Mouse (Mus musculus): Measurements from ENCODE around the gene Ttc22.

The Ttc22 gene

GRCm38 (mm10) chr4:106617056-106617455 is 5.2 kb upstream of the Ttc22 start, which contains the start of gene Lexm:
Gene Lexm, minus strand, starts transcription at chr4:106617241.
- peak in 1 of 2 experiments; percentile 28 for DNase-seq

GRCm38 (mm10) chr4:106618898-106619297 is 3.3 kb upstream of the Ttc22 start:
- DNase-seq, result no peak

GRCm38 (mm10) chr4:106621428-106621827 is 804 bp upstream of the Ttc22 start:
- no peak for DNase-seq

- no peak for DNase-seq
Observed at GRCm38 (mm10) chr4:106622712-106623111, 480 bp downstream of the Ttc22 start.

GRCm38 (mm10) chr4:106624271-106624670 is 2.0 kb downstream of the Ttc22 start:
- DNase-seq, result peak; percentile 28 to 51

GRCm38 (mm10) chr4:106627809-106628208 is 5.6 kb downstream of the Ttc22 start:
- DNase-seq, result no peak

- DNase-seq, result peak in 1 of 2 experiments; percentile 38
Observed at GRCm38 (mm10) chr4:106628650-106629360, 6.6 kb downstream of the Ttc22 start.

- DNase-seq, result no peak
Observed at GRCm38 (mm10) chr4:106629374-106629773, 7.1 kb downstream of the Ttc22 start.

GRCm38 (mm10) chr4:106630333-106631220 is 8.3 kb downstream of the Ttc22 start:
- peak; percentile 44 to 49 for DNase-seq

- DNase-seq, result no peak
Observed at GRCm38 (mm10) chr4:106632313-106632712, 10.1 kb downstream of the Ttc22 start.

- no peak for DNase-seq
Observed at GRCm38 (mm10) chr4:106633281-106634085, 11.3 kb downstream of the Ttc22 start.

- DNase-seq, result no peak
Observed at GRCm38 (mm10) chr4:106634086-106634479, 11.9 kb downstream of the Ttc22 start.

- no peak for DNase-seq
Observed at GRCm38 (mm10) chr4:106643483-106644217, 21.4 kb downstream of the Ttc22 start.

GRCm38 (mm10) chr4:106644218-106644610 is 22.0 kb downstream of the Ttc22 start:
- no peak for DNase-seq

GRCm38 (mm10) chr4:106645797-106646196 is 23.6 kb downstream of the Ttc22 start:
- DNase-seq, result no peak

- DNase-seq, result no peak
Observed at GRCm38 (mm10) chr4:106647137-106647536, 24.9 kb downstream of the Ttc22 start.

- DNase-seq, result peak; percentile 96 to 97
Observed at GRCm38 (mm10) chr4:106650833-106651527, 28.7 kb downstream of the Ttc22 start, which contains the start of gene Pars2. Gene Pars2, plus strand, starts transcription at chr4:106651069.

- DNase-seq, result no peak
Observed at GRCm38 (mm10) chr4:106652546-106652945, 30.3 kb downstream of the Ttc22 start.

- DNase-seq, result no peak
Observed at GRCm38 (mm10) chr4:106653051-106653450, 30.8 kb downstream of the Ttc22 start.

- no peak for DNase-seq
Observed at GRCm38 (mm10) chr4:106655681-106656080, 33.4 kb downstream of the Ttc22 start.

- no peak for DNase-seq
Observed at GRCm38 (mm10) chr4:106663956-106664470, 41.8 kb downstream of the Ttc22 start.
